Mouse (Mus musculus): ENCODE data around the gene Kirrel2. TPM values are rescaled to one million over a fixed set of nuclear protein-coding genes. Genes with fewer than 3 reads are reported as not detected.

Gene Kirrel2
- total and polyA plus RNA-seq, 3 experiments, result not detected

GRCm38 (mm10) chr7:30399671-30400070, 57.8 kb downstream of the Kirrel2 start:
- TF ChIP-seq GATA1 (IDR thresholded peaks at IDR 0.05; ENCODE audit: borderline replicate concordance, low read length) (no peak), GATA2 (IDR thresholded peaks at IDR 0.05; ENCODE audit: borderline replicate concordance, low read depth, low read length) (no peak), TAL1 (conservative IDR thresholded peaks at IDR 0.05; ENCODE audit: low read depth, low read length) (no peak), CTCF (IDR thresholded peaks at IDR 0.05; ENCODE audit: low read depth, low read length) (no peak), POLR2AphosphoS5 (IDR thresholded peaks at IDR 0.05; ENCODE audit: insufficient replicate concordance, low read depth, low read length) (no peak)
- Histone ChIP-seq H3K9me3 (replicated peaks) (no peaks in the 10 kb centered on the region), H3K4me3 (ENCODE audit: low read depth, low read length) (no peak overlapping the region), H3K4me1 (ENCODE audit: insufficient read depth, low read depth, low read length) (no peaks in the 10 kb centered on the region; the same call in 1 of the 2 replicates), H3K36me3 (replicated peaks) (no peaks in the 10 kb centered on the region), H3K27me3 (ENCODE audit: insufficient read depth, low read length) (no peaks in the 10 kb centered on the region)
- DNase-seq (ENCODE audit: low spot score) (no peak), ATAC-seq (ENCODE audit: extremely low read depth, insufficient number of reproducible peaks, low FRiP score, poor library complexity, severe bottlenecking) (no peak)

Other genes with a start within 250 kb of the Kirrel2 start
Only the 20 nearest of the 34 such genes appear.
- gene Syne4, start 142.9 kb downstream of the Kirrel2 start, total RNA-seq (2014; fragmentation: Nextera tagmentation), result 2.1 and 5.4 TPM in 2 replicates
- 1.0 and 2.6 TPM in 2 replicates for gene Syne4, start 142.9 kb downstream of the Kirrel2 start, total RNA-seq (2017)
- gene Syne4, start 142.9 kb downstream of the Kirrel2 start, polyA plus RNA-seq (2012), result 2.8 and 4.0 TPM in 2 replicates
- gene E130208F15Rik, start 135.9 kb downstream of the Kirrel2 start, total RNA-seq (2014; fragmentation: Nextera tagmentation), result 1.3 and 1.6 TPM in 2 replicates
- 2.3 and 2.4 TPM in 2 replicates for gene E130208F15Rik, start 135.9 kb downstream of the Kirrel2 start, total RNA-seq (2017)
- 0.49 and 0.85 TPM in 2 replicates for gene E130208F15Rik, start 135.9 kb downstream of the Kirrel2 start, polyA plus RNA-seq (2012)
- gene Sdhaf1, start 133.8 kb downstream of the Kirrel2 start, total RNA-seq (2014; fragmentation: Nextera tagmentation), result 4.1 and 4.3 TPM in 2 replicates
- gene Sdhaf1, start 133.8 kb downstream of the Kirrel2 start, total RNA-seq (2017), result 8.9 and 11.4 TPM in 2 replicates
- 9.2 and 11.7 TPM in 2 replicates for gene Sdhaf1, start 133.8 kb downstream of the Kirrel2 start, polyA plus RNA-seq (2012)
- not detected in 2 replicates for gene Lrfn3, start 94.9 kb downstream of the Kirrel2 start, total RNA-seq (2014; fragmentation: Nextera tagmentation)
- gene Lrfn3, start 94.9 kb downstream of the Kirrel2 start, total RNA-seq (2017), result 0.11 and 0.12 TPM in 2 replicates
- not detected in 2 replicates for gene Lrfn3, start 94.9 kb downstream of the Kirrel2 start, polyA plus RNA-seq (2012)
- 12.9 and 19.6 TPM in 2 replicates for gene Tyrobp, start 43.9 kb downstream of the Kirrel2 start, total RNA-seq (2014; fragmentation: Nextera tagmentation)
- 92.7 and 101 TPM in 2 replicates for gene Tyrobp, start 43.9 kb downstream of the Kirrel2 start, total RNA-seq (2017)
- gene Tyrobp, start 43.9 kb downstream of the Kirrel2 start, polyA plus RNA-seq (2012), result 4.4 and 12.5 TPM in 2 replicates
- gene Hcst, start 37.8 kb downstream of the Kirrel2 start, total RNA-seq (2014; fragmentation: Nextera tagmentation), result not detected in 2 replicates
- gene Hcst, start 37.8 kb downstream of the Kirrel2 start, total RNA-seq (2017), result 2.6 and 3.1 TPM in 2 replicates
- 0.25 and 0.55 TPM in 2 replicates for gene Hcst, start 37.8 kb downstream of the Kirrel2 start, polyA plus RNA-seq (2012)
- 3.0 and 4.5 TPM in 2 replicates for gene Nfkbid, start 36.0 kb downstream of the Kirrel2 start, total RNA-seq (2014; fragmentation: Nextera tagmentation)
- 0.98 and 2.1 TPM in 2 replicates for gene Nfkbid, start 36.0 kb downstream of the Kirrel2 start, total RNA-seq (2017)
- 4.8 TPM in 2 replicates for gene Nfkbid, start 36.0 kb downstream of the Kirrel2 start, polyA plus RNA-seq (2012)
- not detected in 2 replicates for gene Aplp1, start 12.2 kb downstream of the Kirrel2 start, total RNA-seq (2014; fragmentation: Nextera tagmentation)
- 0.49 TPM in 1 of 2 replicates, not detected in the other for gene Aplp1, start 12.2 kb downstream of the Kirrel2 start, total RNA-seq (2017)
- not detected in 2 replicates for gene Aplp1, start 12.2 kb downstream of the Kirrel2 start, polyA plus RNA-seq (2012)
- not detected in 2 replicates for gene Nphs1, start 625 bp upstream of the Kirrel2 start, total RNA-seq (2014; fragmentation: Nextera tagmentation)
- 0.11 TPM in 1 of 2 replicates, not detected in the other for gene Nphs1, start 625 bp upstream of the Kirrel2 start, total RNA-seq (2017)
- not detected in 2 replicates for gene Nphs1, start 625 bp upstream of the Kirrel2 start, polyA plus RNA-seq (2012)
- gene Prodh2, start 35.9 kb upstream of the Kirrel2 start, total RNA-seq (2014; fragmentation: Nextera tagmentation), result not detected in 2 replicates
- gene Prodh2, start 35.9 kb upstream of the Kirrel2 start, total RNA-seq (2017), result not detected in 2 replicates
- not detected in 2 replicates for gene Prodh2, start 35.9 kb upstream of the Kirrel2 start, polyA plus RNA-seq (2012)
- 13.3 and 16.5 TPM in 2 replicates for gene Arhgap33, start 77.4 kb upstream of the Kirrel2 start, total RNA-seq (2014; fragmentation: Nextera tagmentation)
- gene Arhgap33, start 77.4 kb upstream of the Kirrel2 start, total RNA-seq (2017), result 5.0 and 5.3 TPM in 2 replicates
- 40.3 and 51.4 TPM in 2 replicates for gene Arhgap33, start 77.4 kb upstream of the Kirrel2 start, polyA plus RNA-seq (2012)
- 27.1 and 32.8 TPM in 2 replicates for gene Hspb6, start 94.5 kb upstream of the Kirrel2 start, total RNA-seq (2014; fragmentation: Nextera tagmentation)
- 3.9 and 4.9 TPM in 2 replicates for gene Hspb6, start 94.5 kb upstream of the Kirrel2 start, total RNA-seq (2017)
- 11.2 and 12.1 TPM in 2 replicates for gene Hspb6, start 94.5 kb upstream of the Kirrel2 start, polyA plus RNA-seq (2012)
- gene Proser3, start 94.6 kb upstream of the Kirrel2 start, total RNA-seq (2014; fragmentation: Nextera tagmentation), result 18.6 and 20.2 TPM in 2 replicates
- 4.2 and 7.4 TPM in 2 replicates for gene Proser3, start 94.6 kb upstream of the Kirrel2 start, total RNA-seq (2017)
- gene Proser3, start 94.6 kb upstream of the Kirrel2 start, polyA plus RNA-seq (2012), result 19.7 and 20.5 TPM in 2 replicates
- gene Lin37, start 102.1 kb upstream of the Kirrel2 start, total RNA-seq (2014; fragmentation: Nextera tagmentation), result 82.7 and 119 TPM in 2 replicates
- gene Lin37, start 102.1 kb upstream of the Kirrel2 start, total RNA-seq (2017), result 20.4 and 24.9 TPM in 2 replicates
- gene Lin37, start 102.1 kb upstream of the Kirrel2 start, polyA plus RNA-seq (2012), result 66.7 and 78.0 TPM in 2 replicates
- gene U2af1l4, start 105.6 kb upstream of the Kirrel2 start, total RNA-seq (2014; fragmentation: Nextera tagmentation), result 16.1 and 42.5 TPM in 2 replicates
- 62.9 and 74.1 TPM in 2 replicates for gene U2af1l4, start 105.6 kb upstream of the Kirrel2 start, total RNA-seq (2017)
- gene U2af1l4, start 105.6 kb upstream of the Kirrel2 start, polyA plus RNA-seq (2012), result 47.3 and 71.2 TPM in 2 replicates
- gene Gm49396, start 105.7 kb upstream of the Kirrel2 start, total RNA-seq (2014; fragmentation: Nextera tagmentation), result 3.9 and 4.4 TPM in 2 replicates
- 4.7 and 5.8 TPM in 2 replicates for gene Gm49396, start 105.7 kb upstream of the Kirrel2 start, total RNA-seq (2017)
- gene Gm49396, start 105.7 kb upstream of the Kirrel2 start, polyA plus RNA-seq (2012), result 2.5 and 2.6 TPM in 2 replicates
- 246 and 298 TPM in 2 replicates for gene Psenen, start 105.9 kb upstream of the Kirrel2 start, total RNA-seq (2014; fragmentation: Nextera tagmentation)
- gene Psenen, start 105.9 kb upstream of the Kirrel2 start, total RNA-seq (2017), result 134 and 142 TPM in 2 replicates
- 26.1 and 31.8 TPM in 2 replicates for gene Psenen, start 105.9 kb upstream of the Kirrel2 start, polyA plus RNA-seq (2012)
- 1.8 TPM in 1 of 2 replicates, not detected in the other for gene Igflr1, start 107.7 kb upstream of the Kirrel2 start, total RNA-seq (2014; fragmentation: Nextera tagmentation)
- gene Igflr1, start 107.7 kb upstream of the Kirrel2 start, total RNA-seq (2017), result 0.70 TPM in 1 of 2 replicates, not detected in the other
- gene Igflr1, start 107.7 kb upstream of the Kirrel2 start, polyA plus RNA-seq (2012), result 4.8 and 6.3 TPM in 2 replicates
- 133 and 142 TPM in 2 replicates for gene Kmt2b, start 131.0 kb upstream of the Kirrel2 start, total RNA-seq (2014; fragmentation: Nextera tagmentation)
- gene Kmt2b, start 131.0 kb upstream of the Kirrel2 start, total RNA-seq (2017), result 9.2 and 11.3 TPM in 2 replicates
- 97.4 and 99.2 TPM in 2 replicates for gene Kmt2b, start 131.0 kb upstream of the Kirrel2 start, polyA plus RNA-seq (2012)
- not detected in 2 replicates for gene Zbtb32, start 141.2 kb upstream of the Kirrel2 start, total RNA-seq (2014; fragmentation: Nextera tagmentation)
- gene Zbtb32, start 141.2 kb upstream of the Kirrel2 start, total RNA-seq (2017), result 0.05 and 0.58 TPM in 2 replicates
- 0.23 and 0.30 TPM in 2 replicates for gene Zbtb32, start 141.2 kb upstream of the Kirrel2 start, polyA plus RNA-seq (2012)